Mouse (Mus musculus) induced T-regulatory cell, adult 2 months (primary cell): ENCODE measurements around the gene March10.

Experiments used
- DNase-seq: peaks from one replicate; pipeline ENCODE4 v3.0.0-alpha.2; 2012; ENCODE audit warnings: low read depth

The March10 gene

DNA sequence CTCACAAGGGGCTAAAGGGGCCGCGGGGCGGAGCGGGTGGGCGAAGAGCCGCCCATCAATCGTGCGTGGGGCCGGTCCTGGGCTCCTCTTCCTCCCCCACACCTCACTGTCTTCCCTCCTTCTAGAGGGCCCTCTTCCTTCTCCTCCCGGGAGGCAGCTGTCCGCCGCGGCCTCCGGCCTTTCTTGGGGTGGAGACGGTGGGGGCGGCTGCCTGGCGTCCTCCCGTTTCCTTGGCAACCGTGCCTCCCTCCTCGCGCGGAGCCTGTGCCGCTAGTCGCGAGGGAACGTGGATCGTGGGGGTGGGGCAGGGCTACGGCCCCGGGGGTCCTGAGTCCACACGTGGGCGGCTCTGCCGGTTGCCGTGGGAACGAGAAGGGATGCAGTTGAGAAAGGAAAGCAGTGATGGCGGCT lies at the start of gene March10:
TSS of gene March10 (minus strand) at position 239 of the 411 bp plus-strand sequence.
- no peak for DNase-seq

DNA sequence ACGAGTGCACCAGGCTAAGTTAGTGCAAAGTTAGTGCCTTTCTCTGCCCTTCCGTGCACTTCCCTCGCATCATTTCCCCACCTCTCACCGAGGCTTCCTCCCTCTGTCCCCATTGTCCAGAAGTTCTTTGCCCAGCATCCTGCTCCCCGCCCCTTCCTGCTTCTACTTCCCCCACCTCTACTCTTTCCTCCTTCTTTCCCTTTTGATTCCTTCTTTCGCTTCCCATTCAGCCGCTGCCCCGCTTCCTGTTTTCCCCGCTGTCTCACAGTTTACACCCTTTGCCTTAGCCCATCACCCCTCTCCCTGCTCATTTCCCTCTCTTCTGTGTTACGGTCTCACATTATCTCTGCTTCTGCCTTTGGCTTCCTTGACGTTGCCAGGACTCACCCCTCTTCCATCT lies 49.8 kb upstream of the March10 start:
- DNase-seq, result no peak

DNA sequence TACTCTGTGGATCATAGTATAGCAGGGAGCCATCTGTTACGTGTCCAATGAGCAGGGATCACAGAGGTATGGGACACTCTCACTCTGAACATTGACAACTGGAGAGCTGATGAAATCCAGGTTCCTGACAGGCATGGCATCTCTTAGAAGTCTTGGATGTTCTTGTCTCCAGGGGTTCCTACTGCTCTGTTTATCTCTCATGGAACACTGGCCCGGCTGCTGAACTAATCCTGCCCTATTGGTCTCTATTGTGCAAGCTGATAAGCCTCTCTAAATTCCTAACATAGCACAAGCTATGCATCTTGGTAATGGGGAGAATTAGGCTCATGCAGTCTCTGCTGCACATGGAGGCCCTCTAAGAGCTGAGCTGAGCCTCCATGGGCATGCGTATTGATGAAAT lies 48.5 kb upstream of the March10 start:
- DNase-seq, result no peak

DNA sequence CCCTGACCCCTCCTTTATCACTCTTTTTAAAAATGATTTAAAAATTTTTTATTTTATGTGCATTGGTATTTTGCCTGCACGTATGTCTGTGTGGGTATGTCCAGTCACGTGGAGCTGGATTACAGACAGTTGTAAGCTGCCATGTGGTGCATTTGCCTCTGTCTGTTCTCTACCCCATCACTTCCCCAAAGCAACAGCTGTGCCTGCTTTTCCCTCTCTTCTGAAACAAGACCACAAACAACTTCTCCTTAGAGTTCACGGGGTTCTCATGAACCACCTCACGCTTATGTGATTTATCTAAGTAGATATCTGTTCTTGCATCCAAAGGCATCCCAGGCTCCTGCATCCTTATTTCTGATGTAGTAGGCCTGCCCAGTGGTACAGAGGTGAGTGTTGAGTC lies 45.8 kb upstream of the March10 start:
- no peak for DNase-seq

DNA sequence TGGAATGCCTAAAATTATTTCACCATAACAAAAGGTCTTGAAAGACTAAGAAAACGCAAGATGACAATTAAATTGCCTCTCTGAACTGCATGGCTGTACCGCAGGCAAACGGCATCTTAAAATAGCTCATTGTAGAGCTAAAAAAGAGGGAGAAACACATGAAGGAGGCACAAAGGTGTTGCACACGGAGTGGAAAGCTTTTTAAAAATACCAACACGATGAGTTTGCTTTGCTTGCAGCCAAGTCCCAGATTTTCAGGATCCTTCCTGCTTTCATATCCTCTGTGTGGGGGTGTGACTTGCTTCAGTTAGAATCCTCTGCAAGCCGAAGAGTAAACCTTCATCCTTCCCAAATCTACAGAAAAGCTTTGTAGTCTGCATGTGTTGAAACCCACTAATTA lies 41.0 kb upstream of the March10 start:
- no peak for DNase-seq

DNA sequence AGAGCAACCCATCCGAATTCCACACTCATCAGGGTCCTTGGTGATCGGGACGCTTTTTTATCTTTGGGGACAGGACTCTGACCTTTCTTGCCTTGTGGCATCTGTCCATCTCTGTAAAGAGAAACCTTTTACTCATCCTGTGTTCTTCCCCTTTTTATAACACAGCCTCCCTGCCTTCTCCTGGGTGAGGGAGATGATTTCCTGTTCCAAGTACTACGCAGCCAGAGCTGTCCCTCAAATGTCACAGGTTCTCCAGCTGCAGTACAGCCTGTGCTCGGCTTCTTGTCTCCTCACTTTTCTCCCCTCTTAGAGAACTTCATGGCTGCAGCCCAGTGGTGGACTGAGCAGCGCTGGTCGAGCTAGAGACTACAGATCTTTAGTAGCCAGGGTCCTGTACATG lies 40.1 kb upstream of the March10 start:
- DNase-seq, result no peak

DNA sequence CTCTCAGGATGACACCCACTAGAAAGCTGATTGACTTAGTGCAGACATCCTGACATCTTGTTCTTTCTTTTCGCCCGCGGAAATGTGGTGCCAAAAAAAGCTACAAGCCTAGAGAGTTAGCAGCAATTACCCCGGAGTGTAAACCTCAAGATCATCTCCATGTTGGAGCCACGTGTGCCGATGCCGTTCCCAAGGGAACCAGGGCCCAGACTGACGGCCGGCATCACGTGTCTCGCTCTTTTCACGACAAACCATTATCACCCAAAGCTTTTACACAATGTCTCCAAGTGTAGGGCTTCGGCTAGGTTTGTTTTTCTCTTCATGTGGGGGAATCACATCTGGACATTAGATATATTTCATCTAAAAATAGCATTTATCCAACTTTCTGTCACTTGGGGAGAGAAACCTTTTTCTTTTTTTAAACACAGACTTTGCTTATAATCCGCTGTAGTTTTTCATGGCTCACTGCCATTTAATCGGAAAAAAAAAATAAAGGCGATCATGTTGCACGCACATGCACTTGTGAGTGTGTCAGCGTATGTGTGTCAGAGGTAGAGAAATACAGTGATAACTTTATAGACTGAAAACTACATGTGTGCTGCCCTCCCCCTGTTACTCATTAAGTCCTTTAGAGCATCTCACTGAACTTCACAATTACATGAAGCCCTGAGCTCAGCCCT lies 39.2 kb upstream of the March10 start:
- DNase-seq, result no peak

DNA sequence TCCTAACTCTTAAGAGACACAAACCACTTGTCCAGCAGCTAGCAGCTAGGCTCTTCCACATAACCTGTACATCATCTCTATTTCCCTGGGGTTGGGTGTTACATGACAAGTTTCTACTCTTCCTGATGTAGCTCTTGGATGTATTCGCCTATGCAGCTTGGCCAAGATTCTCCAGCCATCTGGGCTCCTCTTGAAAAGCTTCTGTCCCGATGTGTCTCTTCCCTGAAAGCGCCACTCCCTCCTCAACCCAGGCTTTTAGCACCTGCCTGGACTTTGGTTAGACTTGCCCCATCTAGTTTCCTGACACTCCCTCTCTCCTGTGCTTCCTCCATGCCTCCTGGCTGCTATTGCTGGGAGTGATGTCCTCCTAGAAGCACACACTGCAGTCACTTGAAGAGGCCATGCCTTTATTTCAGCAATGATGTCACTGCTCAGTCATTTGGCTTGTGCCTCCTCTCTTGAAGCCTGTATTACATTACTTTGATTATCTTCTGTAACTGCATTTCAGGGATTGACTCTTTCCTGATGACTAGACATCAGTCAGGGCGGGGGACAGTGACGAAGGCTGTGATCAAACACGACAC lies 38.3 kb upstream of the March10 start:
- no peak for DNase-seq

DNA sequence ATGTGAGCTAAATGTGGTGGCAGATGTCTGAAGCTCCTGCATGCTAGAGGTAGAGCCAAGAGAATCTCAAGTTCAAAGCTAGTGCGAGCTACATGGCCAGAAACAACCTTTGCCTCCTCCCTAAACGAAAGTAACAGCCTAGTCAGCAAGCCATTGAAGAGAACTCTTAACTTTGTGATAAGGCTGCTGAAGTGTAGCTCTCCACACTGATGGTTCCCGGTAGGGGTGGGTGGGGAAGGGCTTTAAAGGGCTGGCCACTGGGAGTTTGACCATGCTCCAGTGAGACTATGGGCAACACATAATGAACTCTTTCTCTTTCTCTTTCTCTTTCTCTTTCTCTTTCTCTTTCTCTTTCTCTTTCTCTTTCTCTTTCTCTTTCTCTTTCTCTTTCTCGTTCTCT lies 35.9 kb upstream of the March10 start:
- DNase-seq, result no peak

DNA sequence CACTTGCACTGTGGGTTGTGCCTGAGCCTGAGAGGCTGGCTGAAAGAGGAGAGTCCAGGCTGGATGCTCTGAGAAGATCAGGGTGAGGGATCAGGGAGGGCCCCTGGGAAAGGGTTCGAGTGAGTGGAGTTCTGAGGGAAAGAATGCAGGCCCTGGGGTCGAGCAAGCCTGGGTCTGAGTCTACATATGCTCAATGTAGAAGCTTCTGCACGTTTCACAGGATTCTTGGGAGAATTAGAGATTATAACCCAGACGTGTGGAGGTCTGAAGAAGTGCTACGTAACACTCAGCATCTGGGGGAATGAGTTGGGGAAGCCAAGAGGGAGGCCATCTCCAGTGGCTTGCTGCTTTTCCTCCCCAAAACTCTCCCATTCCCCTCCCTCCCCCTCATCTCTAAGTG lies 34.4 kb upstream of the March10 start:
- no peak for DNase-seq

DNA sequence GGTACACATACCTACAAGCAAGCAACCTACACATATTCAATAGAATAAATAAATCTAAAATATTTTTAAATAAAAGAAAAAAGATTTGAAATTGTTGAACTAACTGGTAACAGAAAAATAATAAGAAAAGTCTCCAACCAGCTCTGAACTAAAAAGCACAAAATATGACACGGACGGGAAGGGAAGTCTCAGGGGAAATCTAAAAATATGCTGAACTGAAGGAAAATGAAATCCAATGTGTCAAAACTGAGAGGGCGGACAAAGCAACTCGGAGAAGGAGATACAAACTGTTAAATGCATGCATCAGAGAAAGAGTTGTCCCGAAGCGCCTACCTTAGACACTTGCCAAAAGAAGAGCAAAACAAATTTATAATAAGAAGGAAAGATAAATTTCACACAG lies 28.9 kb upstream of the March10 start:
- no peak for DNase-seq

DNA sequence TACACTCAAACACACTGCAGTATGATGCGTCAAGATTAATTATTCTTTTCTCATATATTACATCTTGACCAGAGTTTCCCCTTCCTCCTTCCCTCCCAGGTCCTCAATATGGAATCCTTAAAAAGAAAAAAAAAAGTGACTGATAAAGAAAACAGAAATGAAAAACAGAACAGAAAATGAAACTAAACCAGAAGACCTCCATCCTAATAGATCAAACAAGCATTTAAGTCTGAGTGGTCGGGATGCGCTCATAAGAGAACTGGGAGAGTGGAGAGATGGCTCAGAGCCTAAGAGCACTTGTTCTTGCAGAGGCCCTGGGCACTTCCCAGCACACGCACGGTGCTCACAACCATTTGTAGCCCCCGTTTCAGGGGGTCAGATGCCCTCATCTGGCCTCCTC lies 28.5 kb upstream of the March10 start:
- DNase-seq, result no peak

DNA sequence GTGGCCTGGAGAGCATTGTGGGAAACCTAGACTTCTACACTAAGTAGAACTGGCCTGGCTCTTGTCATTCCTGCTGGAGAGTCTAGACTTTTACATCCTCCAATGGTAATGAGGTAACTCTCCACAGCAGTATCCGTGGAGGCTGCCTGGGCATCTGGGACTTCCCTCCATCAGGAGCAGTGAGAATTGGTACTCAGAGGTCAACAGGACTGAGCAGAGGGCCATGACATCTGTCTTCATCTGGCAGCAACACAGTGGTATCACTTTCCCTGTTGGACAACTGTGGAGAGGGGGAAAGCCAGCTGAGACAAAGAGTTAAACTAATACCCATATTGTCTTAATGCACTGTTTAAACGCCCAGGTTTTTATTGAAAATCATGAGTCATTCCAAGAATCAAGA lies 26.2 kb upstream of the March10 start:
- no peak for DNase-seq

DNA sequence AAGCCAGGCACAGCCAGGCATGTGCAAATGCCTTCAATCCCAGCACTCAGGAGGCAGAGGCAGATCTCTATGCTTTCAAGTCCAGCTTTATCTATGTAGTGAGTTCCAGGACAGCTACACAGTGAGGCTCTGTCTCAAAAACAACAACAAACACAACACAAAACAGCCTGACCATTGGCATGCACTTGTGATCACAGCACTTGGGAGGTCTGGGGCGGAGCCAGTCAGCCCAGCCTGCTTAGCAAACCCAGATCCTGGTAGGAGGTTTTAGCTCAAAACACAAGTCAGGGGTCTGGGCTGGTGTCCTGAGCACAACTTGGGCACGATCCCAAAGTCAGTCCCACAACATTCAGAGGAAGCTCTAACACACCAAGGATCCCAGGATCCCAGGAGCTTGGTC lies 18.2 kb upstream of the March10 start:
- DNase-seq, result no peak

DNA sequence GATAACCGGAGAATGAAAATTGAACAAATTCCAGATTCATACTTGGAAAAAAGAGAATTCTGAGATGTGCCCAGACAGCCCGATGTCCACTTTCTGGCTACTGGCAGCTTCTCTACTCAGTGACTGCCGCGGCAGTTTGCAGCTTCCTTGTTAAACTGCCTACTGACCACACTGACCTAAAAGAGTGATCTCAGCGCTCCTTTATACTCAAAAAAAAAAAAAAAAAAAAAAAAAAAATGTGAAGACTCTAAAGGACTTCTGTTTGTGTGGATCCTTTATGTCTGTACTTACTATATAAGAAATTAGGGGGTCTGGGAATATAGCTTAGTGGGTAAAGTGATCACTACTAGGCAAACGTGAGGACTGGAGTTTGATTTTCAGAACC lies 17.8 kb upstream of the March10 start:
- no peak for DNase-seq

DNA sequence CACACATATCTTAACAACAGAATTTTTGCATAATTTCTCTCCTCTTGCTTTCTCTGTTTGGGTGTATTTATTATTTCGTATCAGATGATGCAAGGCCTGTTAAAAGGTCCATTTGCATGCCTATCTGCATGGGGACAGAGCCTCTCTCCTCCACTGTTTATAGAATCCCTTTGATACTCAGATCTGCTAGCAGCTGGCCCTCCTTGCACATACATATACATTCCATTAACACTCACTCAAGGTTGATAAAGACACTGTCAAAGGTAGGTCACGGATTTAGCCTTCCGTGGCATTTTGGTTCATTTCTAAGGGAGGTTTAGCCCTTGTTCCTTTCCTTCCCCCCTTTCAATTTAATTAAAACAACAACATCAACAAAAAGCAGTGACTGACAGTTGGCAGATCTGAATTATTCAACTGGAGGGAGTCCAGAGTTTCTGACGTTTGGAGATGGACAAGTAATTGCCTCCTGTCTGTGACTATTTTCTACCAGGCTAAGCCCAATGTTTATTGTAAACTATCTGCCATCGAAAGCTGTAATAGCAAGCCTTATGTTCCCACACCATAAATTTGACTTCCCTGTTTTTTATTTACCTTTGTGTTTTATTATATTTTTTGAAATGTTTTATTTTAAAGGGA lies 17.3 kb upstream of the March10 start:
- no peak for DNase-seq

DNA sequence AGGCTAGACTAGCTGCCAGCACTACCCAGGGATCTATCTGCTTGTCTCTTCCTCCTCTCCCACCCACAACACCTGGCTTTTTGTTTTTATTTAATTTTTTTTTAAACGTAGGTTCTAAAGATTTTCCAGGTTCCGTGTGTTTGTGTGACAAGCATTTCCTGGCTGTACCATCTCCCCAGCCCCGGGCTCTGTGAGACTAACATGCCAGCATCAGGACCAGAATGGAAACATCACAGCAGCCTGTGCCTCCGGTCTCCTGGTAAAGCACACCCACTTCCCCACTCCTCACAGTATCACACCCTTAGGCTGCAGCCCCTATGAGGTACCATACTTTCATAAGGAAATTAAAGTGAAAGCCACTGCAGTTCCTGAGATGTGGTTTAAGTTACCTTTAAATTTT lies 16.1 kb upstream of the March10 start:
- DNase-seq, result no peak

DNA sequence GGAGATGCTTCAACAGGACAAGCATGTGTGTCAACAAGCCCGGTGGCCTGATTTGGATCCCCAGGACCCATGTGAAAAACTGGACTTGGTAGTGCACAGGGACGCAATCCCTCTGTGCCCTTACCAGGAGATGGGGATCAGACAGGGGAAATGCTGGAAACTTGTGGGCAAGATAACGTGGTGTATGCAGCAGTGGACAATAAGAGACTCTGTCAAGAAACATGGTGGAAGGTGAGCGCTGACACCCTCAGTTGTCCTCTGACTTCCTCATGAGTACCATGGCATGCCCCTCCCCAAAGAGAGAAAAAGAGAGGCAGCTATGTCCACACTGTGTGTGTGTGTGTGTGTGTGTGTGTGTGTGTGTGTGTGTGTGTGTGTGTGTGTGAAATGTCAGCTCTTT lies 14.4 kb upstream of the March10 start:
- DNase-seq, result no peak

DNA sequence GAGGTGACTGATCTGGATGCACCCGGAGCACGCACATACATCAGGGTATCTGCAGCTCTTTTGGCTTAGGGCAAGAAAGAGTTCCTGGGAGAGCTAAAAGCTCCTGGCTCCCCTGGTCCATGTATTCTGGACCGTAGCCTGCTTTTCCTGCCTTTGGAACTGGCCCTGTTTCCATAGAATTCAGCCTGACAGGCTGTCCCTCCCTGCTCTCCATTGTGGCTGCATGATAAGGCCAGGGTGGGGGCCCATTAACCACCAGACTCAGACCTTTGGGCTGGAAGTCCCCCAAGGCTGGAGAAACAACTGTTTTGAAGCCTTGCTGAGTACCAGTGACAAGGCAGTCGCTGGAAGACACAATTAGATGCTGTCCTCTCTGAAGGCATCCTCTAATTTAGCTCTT lies 13.0 kb upstream of the March10 start:
- DNase-seq, result no peak

DNA sequence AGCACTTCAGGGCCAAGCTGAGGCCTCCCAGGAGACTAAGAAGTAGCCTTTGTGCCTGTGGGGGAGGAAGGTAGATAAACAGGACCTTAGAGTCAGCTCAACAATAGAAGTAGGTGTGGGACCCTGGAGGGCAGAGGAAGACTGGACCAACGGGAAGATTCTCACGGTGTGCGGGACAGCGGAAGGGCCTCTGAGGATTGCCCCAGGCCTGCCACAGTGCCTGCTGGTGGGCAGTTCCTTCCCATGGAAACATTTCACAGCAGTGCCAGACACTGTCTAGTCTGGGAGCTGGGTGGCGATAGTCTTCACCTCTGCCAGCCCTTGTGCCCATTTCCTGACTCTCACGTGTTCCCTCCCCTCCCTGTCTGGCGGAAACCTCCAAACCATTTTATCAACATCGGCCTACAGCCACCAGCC lies 12.6 kb upstream of the March10 start:
- DNase-seq, result no peak

DNA sequence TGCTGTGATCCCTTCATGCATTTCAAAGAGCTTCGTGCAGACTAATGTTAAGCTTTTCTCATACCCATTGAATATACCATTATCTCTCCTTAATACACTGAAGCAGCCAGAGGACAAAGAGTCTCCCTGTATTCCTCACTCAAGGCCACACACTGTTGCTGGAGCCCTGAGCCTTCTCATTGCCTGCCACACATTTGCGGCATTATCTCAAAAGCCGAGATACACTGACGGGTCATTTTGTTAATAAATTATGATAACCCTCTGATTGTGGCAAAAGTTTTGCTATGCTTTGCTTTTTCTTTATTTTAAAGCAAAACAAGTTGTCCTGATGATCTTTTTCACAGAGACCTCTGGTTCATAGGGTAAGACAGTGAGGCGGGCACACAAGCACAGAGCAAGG lies 11.9 kb upstream of the March10 start:
- DNase-seq, result no peak

DNA sequence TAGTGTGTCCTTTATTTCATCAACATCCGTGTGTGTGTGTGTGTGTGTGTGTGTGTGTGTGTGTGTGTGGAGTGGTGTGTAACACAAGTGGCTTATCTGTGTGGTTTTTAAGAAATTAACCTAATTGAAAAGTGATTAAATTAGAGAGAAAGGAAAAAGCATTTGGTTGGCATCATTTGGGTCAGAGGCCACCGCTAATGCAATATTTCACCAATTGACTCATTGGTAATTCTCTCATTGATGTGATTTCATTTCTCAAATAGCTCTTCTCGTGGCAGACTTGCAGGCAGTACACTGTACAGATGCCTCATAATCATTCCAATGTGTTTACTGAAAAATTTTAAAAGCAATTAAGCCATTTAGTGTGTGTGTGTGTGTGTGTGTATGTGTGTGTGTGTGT lies 11.3 kb upstream of the March10 start:
- DNase-seq, result no peak

DNA sequence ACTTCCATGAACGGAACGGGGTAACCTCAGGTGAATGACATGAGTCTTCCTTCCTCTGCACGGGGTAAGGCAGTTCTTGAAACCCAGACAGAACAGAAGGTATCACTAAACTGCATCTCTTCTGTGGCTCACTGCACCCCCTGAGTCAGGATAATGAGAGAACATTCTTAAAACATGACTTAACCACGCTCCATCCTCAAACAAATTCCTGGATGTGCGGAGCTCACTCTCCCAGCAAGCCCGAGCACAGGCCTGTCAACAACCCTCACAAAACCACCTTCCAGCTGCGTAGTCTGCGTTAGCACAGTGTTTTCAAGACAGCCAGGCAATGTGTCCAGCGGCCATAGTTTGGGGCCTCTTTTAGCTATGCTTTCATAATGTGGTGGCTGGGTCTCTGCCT lies 10.7 kb upstream of the March10 start:
- DNase-seq, result no peak

DNA sequence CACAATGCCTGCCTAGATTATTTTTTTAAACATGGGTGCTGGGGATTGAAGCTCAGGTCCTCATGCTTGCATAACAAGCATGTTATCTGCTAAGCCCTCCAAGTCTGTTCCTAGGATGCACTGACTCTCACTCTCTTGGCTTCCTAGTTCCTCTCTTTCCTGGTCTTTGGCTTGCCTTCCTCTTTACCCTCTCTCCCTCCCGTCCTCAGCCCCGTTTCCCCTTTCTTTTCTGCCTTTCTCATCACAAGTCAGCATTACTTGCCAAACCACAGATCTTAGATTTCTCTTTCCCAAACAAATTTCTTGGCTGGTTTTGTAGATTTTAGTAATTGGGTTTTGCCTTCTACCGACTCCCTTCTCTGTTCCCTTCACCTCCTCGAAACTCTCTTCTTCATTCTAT lies 10.2 kb upstream of the March10 start:
- DNase-seq, result no peak
